ENCODE assay signal across 8 mouse cellular contexts in the genomic region with DNA sequence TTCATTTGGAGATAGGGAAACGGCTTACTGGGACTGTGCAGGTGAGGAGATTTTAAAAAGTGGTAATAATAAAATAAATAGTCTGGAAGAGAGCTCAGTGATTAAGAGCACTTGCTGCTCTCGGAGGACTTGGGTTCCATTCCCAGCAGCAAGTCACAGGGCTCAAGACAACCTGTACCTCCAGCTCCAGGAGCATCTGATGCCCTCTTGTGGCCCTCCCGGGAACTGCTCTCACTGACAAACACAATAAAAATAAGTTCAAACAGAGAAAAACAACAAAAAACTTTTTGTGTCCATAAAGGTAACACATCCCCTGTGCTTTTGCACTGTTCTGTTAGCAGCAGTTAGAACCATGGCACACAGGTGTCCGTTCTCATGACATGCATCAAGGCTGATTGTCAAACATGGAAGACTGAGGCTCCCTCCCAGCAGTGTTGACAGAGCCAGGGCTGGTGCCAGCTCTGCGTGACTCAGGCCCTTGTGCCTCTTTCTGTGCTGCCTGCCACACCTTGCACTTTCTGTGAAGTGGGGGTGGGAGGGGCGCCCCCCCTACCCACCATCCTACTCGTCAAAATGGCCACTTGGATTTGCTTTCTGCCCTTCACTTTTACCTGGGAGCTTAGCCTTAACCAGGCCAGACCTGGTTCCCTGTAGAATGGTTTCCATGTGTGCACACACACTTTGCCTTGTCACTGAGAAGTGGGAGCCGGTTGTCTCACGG. TPM values are rescaled to one million over a fixed set of nuclear protein-coding genes. Genes with fewer than 3 reads are reported as not detected.
DNase-seq lines count a peak whose midpoint lies in the region; ATAC-seq and TF ChIP-seq lines count a peak whose summit lies in the region.

No protein-coding gene starts in this region.

- no peaks in the 10 kb centered on the region; the same call in 1 of the 2 replicates for H3K36me3 ChIP-seq in forebrain, embryonic 11.5 days (ENCODE audit: control insufficient read depth, insufficient read depth, low read length)
- H3K36me3 ChIP-seq in forebrain, embryonic 12.5 days (replicated peaks): peaks cover 46% of the 10 kb centered on the region
- peaks cover 23% of the 10 kb centered on the region for H3K36me3 ChIP-seq in liver, embryonic 14.5 days (replicated peaks; ENCODE audit: control insufficient read depth, insufficient read depth, low read depth)

- no peak overlapping the region for H3K4me3 ChIP-seq in forebrain, embryonic 11.5 days (ENCODE audit: low read depth, low read length)
- no peak overlapping the region for H3K4me3 ChIP-seq in forebrain, embryonic 12.5 days (replicated peaks)
- no peak overlapping the region for H3K4me3 ChIP-seq in lung, adult 2 months (replicated peaks; ENCODE audit: extremely low read depth, low read depth, low read length)
- H3K4me3 ChIP-seq in liver, embryonic 14.5 days (ENCODE audit: insufficient read depth in 1 of 2, low read depth in 2 of 2, low read length in 2 of 2): no peak overlapping the region

- no peaks in the 10 kb centered on the region for H3K27me3 ChIP-seq in forebrain, embryonic 11.5 days (ENCODE audit: control insufficient read depth, insufficient read depth, low read length)
- H3K27me3 ChIP-seq in forebrain, embryonic 12.5 days: no peaks in the 10 kb centered on the region
- no peaks in the 10 kb centered on the region for H3K27me3 ChIP-seq in liver, embryonic 14.5 days (ENCODE audit: control insufficient read depth, insufficient read depth, low read length)

- H3K9me3 ChIP-seq in forebrain, embryonic 11.5 days (ENCODE audit: control insufficient read depth, low read length): no peaks in the 10 kb centered on the region
- no peaks in the 10 kb centered on the region for H3K9me3 ChIP-seq in forebrain, embryonic 12.5 days
- H3K9me3 ChIP-seq in liver, embryonic 14.5 days (ENCODE audit: control insufficient read depth, low read length): no peaks in the 10 kb centered on the region

- H3K27ac ChIP-seq in forebrain, embryonic 11.5 days (ENCODE audit: low read depth, low read length): no peak overlapping the region
- no peak overlapping the region for H3K27ac ChIP-seq in forebrain, embryonic 12.5 days
- no peak overlapping the region for H3K27ac ChIP-seq in liver, embryonic 14.5 days

- peaks cover 13% of the 10 kb centered on the region; the same call in 1 of the 2 replicates for H3K4me1 ChIP-seq in forebrain, embryonic 11.5 days (replicated peaks; ENCODE audit: control insufficient read depth, insufficient read depth, low read length)
- H3K4me1 ChIP-seq in forebrain, embryonic 12.5 days: peaks cover 30% of the 10 kb centered on the region
- H3K4me1 ChIP-seq in lung, adult 2 months (ENCODE audit: control insufficient read depth, insufficient read depth, low read length): peaks cover 4% of the 10 kb centered on the region; the same call in 1 of the 2 replicates
- H3K4me1 ChIP-seq in liver, embryonic 14.5 days (replicated peaks; ENCODE audit: control insufficient read depth in 2 of 2, insufficient read depth in 2 of 2, low read length in 1 of 2): peaks cover 22 to 26% of the 10 kb centered on the region in 2 experiments

- 75% methylated on average over 9 of the region's 9 CpGs for WGBS in forebrain, embryonic 11.5 days
- 79% methylated on average over 9 of the region's 9 CpGs for WGBS in forebrain, embryonic 12.5 days
- WGBS in lung, adult 2 months: 66% methylated on average over 9 of the region's 9 CpGs
- whole genome bisulfite sequencing in liver, embryonic 14.5 days (ENCODE audit: insufficient replicate concordance): 66% methylated on average over 9 of the region's 9 CpGs

- peak; percentile 70 for DNase-seq in forebrain, embryonic 11.5 days (ENCODE audit: low spot score)
- peak; percentile 51 for DNase-seq in lung, adult 2 months
- no peak for DNase-seq in lung, postnatal 25 days (ENCODE audit: low spot score)
- DNase-seq in T-cell, adult 2 months (ENCODE audit: low spot score): peak; percentile 58
- DNase-seq in liver, embryonic 14.5 days (ENCODE audit: low read depth in 3 of 3, low spot score in 3 of 3): no peak
- no peak for DNase-seq in ovary, postnatal 14 days (ENCODE audit: low spot score)
- DNase-seq in frontal cortex, postnatal 14 days (ENCODE audit: low spot score in 2 of 2): no peak

- TF ChIP-seq POLR2A in lung, adult 2 months (IDR thresholded peaks at IDR 0.05; ENCODE audit: borderline replicate concordance, extremely low read depth, low read depth, low read length): no peak

- H3K4me2 ChIP-seq in forebrain, embryonic 11.5 days (ENCODE audit: low read depth, low read length, severe bottlenecking): no peak overlapping the region
- no peak overlapping the region for H3K4me2 ChIP-seq in forebrain, embryonic 12.5 days
- no peak overlapping the region for H3K4me2 ChIP-seq in liver, embryonic 14.5 days (ENCODE audit: low read depth)

- peak; percentile 90 for TF ChIP-seq CTCF in lung, adult 2 months (IDR thresholded peaks at IDR 0.05; ENCODE audit: insufficient read depth, low read length)
- TF ChIP-seq CTCF in liver, embryonic 14.5 days (IDR thresholded peaks at IDR 0.05; ENCODE audit: low read depth): peak; percentile 87

- ATAC-seq in forebrain, embryonic 11.5 days (replicated peaks; ENCODE audit: low FRiP score): no peak
- ATAC-seq in forebrain, embryonic 12.5 days (ENCODE audit: low FRiP score): no peak
- ATAC-seq in liver, embryonic 14.5 days (ENCODE audit: insufficient read depth): no peak

- no peak overlapping the region for H3K9ac ChIP-seq in forebrain, embryonic 11.5 days (ENCODE audit: low read length)
- no peak overlapping the region for H3K9ac ChIP-seq in forebrain, embryonic 12.5 days
- H3K9ac ChIP-seq in liver, embryonic 14.5 days (replicated peaks): no peak overlapping the region

- no peak for TF ChIP-seq EP300 in liver, embryonic 14.5 days (IDR thresholded peaks at IDR 0.05; ENCODE audit: low read depth)

RNA-seq across cellular contexts. Expression of a gene that starts 2.9 kb away (rescaled TPM):
- polyA plus RNA-seq in forebrain, embryonic 11.5 days (2014; fragmentation: Nextera tagmentation; extraction: Ambion mirVana): 52.9 and 59.6 TPM in 2 replicates
- polyA plus RNA-seq in forebrain, embryonic 12.5 days (2016; fragmentation: Nextera tagmentation; extraction: Ambion mirVana): 53.7 and 60.1 TPM in 2 replicates
- 69.2 and 74.3 TPM in 2 replicates for polyA plus RNA-seq in lung, adult 2 months (2012; rRNA removed)
- 12.9 and 13.9 TPM in 2 replicates for polyA plus RNA-seq in liver, embryonic 14.5 days (2012; rRNA removed)
- polyA plus RNA-seq in liver, embryonic 14.5 days (2014; fragmentation: Nextera tagmentation; extraction: Ambion mirVana): 14.6 and 18.2 TPM in 2 replicates

RNA-seq across cellular contexts. Expression of a gene that starts 3.0 kb away (rescaled TPM):
- polyA plus RNA-seq in forebrain, embryonic 11.5 days (2014; fragmentation: Nextera tagmentation; extraction: Ambion mirVana): 86.4 and 93.3 TPM in 2 replicates
- polyA plus RNA-seq in forebrain, embryonic 12.5 days (2016; fragmentation: Nextera tagmentation; extraction: Ambion mirVana): 93.1 and 94.6 TPM in 2 replicates
- polyA plus RNA-seq in lung, adult 2 months (2012; rRNA removed): 278 and 318 TPM in 2 replicates
- polyA plus RNA-seq in liver, embryonic 14.5 days (2012; rRNA removed): 12.3 and 13.0 TPM in 2 replicates
- 16.6 and 18.8 TPM in 2 replicates for polyA plus RNA-seq in liver, embryonic 14.5 days (2014; fragmentation: Nextera tagmentation; extraction: Ambion mirVana)

Comparison
In these comparisons a context has a peak if more than half of its experiments do, and no peak if none do; other contexts are left out.
1. DNase-seq: peak in forebrain, embryonic 11.5 days (single experiment), lung, adult 2 months (single experiment) and T-cell, adult 2 months (single experiment); none in lung, postnatal 25 days (single experiment), liver, embryonic 14.5 days (0 of 3), ovary, postnatal 14 days (single experiment) and frontal cortex, postnatal 14 days (0 of 2).